Mouse (Mus musculus) left cerebral cortex, adult 11 months (tissue): ENCODE results near the gene Plvap.
"Not testable (repeated sequence)": the region's sequence is repeated elsewhere in the genome, so short reads cannot be mapped to it uniquely, and the experiment has no call there.

Source experiments
- DNase-seq: peaks from one replicate; pipeline ENCODE4 v3.0.0; 2022; ENCODE audit warnings: low spot score

The Plvap gene

DNA sequence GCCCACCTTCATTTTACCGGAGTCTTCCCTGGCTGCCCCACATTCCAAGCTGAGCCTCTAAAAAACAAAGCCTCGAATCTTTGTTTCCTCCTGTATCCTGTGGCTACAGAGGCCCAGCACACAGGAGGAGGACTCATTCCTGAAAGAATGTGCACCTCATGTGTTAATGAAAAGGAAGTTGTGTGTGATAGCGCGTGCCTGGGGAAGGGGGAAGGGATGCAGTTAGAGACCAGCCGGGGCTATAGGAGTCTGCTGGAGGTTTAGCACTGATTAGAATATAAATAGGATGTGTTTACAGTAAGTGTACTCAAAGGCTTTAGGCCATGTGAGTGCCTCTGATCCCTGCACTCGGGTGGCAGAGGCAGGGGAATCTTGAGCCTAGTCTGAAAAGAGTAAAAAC, 14.7 kb upstream of the Plvap start:
- no peak for DNase-seq

DNA sequence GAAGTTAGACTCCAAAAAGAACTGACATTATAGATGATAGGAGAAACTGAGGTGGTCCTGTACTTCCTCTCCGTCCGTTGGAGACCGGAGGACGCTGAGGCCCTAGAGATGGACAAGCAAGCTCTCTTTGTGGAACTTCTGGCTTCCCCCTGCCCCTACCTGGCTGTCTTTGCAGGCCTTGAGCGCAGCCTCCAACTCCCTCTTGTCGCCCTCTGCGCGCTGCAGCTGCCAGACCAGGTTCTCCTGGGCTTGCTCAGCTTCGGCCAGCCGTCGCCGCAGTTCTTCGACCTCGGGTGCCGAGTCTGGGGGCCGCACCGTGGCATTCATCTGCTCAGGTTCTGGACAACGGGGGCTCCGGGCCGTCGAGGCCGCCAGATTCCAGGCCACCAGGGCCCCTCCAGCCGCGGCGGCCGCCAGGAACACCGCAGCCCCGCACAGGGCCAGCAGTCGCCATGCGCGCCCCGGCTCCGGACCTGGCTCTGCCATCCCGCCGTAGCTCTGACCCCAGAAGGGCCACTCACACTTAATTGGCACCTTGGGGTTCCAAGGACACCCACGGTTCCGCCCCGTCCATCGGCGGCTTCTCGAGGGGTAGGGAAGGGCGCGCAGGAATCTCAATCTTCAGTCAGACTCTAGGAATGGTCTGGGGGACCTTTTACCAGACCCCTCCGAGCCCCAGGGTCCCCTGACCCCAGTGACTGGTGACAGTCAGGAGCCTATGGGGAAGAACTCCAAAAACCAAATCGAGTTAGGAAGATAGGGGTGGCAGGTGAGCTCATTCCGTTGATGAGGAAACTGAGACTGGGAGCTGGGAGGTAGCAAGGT, 13.9 kb upstream of the Plvap start, which contains the start of gene Ccdc194:
Gene Ccdc194 (minus strand): TSS at position 486 of the 825 bp plus-strand sequence.
- DNase-seq, result no peak

DNA sequence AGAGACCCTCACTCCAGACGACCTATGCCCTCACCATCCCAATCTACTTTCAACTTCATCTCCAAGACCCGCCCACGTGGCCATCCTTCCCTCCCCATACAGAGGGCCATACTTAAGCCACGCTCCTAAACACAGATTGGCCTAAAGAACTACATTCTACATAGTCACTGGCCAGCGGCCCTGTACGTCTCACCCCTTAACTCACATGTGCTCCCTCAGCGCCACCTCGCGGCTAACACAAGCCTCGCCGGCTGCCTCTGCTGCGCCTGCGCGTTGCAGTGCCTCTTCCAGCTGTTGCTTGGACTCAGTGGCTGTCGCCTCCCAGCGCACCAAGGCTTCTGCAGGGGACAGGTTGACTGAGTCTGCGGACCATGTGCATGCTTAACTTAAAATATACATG, 10.1 kb upstream of the Plvap start:
- peak; percentile 86 for DNase-seq

DNA sequence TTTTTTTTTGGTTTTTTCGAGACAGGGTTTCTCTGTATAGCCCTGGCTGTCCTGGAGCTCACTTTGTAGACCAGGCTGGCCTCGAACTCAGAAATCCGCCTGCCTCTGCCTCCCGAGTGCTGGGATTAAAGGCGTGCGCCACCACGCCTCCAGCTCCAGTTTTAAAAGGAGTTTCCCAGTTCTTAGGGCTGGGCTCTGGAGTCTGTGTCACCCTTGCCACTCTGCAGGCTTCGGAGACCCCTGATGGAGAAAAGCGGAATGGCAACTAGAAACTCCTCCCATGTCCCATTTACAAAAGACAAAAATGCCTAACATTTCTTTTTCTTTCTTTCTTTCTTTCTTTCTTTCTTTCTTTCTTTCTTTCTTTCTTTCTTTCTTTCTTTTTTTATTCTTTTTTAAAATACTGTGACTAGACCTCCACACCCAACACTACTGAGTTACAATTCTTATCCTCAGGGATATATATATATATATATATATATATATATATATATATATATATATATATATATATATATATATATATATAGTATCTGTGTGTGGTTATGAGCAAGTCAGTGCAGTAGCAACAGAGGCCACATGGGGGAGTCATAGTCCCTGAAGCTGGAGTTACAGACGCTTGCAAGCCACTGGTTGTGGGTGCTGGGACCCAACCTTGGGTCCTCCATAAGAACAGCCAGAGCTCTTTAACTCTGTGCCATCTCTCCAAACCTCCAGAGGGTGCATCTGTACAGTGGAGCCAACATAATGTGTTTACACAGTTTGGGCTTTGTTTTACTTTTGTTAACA, 7.7 kb upstream of the Plvap start:
- not testable (repeated sequence) for DNase-seq

DNA sequence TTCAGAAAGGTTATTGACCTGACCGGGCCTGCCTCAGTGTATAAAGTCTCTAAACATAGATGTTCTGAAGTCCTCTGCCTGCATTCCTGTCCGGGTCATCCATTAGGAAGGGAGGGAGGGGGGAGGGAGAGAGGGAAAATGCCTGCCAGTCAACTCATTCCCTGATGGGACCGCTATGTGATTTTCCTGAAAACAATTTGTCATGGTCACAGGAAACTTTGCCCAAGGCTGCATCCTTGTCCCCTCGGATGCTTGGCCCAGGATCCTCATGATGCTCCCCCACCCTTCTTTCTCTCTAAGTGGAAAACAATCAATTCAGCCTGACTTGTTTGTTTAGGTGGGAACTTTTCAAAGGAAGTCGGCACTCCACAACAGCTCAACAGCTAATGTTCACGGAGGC, 5.2 kb upstream of the Plvap start:
- DNase-seq, result no peak

DNA sequence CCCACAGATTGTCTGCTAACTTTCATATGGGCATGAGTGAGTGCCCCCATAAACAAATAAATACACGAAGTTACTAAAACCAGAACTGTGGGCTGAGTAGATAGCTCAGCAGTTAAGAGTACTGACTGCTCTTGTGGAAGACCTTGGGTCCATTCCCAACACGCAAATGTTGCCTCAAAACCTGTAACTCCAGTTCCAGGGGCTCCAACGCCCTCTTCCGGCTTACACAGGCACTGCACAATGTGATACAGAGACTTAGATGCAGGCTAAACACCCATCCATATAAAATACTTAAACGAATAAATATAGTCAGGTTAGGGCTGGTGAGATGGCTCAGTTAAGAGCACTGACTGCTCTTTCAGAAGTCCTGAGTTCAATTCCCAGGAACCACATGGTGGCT, 3.5 kb upstream of the Plvap start:
- DNase-seq, result no peak

DNA sequence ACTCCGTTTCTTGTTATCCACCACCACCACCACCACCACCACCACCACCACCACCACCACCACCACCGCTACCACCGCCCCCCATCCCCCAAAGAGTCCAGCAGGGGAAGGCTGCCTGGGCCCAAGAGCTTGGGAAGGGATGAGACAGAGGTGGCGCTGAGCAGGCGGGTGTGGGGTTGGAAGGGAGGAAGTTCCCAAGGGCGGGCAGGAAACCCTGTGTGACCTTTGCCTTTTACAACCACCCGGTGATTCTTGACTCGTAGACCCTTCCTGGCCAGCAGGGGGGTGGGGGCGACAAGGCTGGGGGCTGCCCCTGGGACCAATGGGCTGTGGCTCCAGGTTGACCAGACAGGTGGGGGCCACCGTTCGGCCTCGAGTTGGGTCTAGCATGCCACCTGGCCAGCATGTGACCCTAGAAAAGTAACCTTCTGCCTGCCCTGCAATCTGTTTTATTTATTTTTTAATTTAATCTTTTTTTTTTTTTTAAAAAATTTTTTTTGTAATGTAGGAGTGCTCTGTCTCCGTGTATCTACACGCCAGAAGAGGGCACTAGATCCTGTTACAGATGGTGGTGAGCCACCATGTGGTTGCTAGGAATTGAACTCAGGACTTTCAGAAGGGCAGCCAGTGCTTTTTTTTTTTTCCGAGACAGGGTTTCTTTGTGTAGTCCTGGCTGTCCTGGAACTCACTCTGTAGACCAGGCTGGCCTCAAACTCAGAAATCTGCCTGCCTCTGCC, 1.6 kb upstream of the Plvap start:
- DNase-seq, result no peak

DNA sequence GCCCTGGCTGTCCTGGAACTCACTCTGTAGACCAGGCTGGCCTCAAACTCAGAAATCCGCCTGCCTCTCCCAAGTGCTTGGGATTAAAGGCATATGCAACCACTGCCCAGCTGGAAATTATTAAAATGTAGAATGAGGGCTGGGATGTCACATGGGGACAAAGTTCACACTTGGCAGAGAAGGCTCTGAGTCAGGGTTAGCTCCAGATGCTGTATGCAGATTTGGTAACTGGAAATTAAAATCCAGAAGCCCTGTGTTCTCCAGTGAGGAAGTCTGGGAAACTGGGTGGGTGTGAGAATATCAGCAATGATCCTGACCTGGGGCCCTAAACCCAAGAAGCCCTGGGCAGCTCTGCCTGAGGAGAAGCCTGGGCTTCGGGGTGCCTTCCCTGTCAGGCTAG, 2.2 kb downstream of the Plvap start:
- DNase-seq, result no peak

DNA sequence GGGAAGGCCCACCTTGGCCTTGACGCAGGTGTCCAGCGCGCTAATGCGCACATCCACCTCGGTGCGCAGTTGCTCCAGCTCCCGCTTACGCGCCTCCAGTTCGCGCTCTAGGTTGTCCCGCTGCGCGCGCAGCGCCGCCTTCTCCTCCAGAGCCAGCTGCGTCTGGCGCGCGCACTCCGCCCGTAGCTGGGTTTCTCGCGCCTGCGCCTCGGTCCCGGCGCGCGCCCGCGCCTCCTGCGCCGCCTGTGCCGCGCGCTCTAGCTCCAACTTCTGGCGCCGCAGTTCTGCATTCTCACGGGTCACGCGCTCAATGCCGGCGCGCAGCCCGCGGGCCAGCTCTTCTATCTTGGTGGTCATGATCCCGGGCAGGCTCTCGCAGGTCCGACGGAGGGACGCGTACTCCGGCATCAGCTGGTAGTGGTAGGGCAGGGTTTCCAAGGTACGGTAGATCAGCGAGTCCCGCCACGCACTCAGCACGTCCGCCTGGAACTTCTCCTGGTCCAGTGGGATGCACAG, 3.9 kb downstream of the Plvap start:
- DNase-seq, result peak; percentile 72

DNA sequence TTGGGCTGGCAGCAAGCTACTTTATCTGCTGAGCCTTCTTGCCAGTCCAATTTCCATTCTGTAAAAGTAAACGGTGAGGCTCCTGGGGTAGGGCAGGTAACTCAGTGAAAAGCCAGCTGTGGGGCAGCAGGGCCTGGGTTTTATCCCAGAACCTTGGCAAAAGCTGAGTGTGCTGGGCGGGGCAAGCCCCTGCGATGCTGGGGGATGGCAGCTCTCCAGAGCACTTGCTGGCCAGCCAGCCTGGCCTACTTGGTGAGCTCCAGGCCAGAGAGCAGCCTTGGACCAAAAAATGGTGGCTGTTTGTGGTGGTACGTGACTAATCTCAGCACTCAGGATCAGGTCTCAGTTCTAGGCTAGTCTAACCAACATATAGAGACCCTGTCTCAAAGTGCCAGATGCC, 5.6 kb downstream of the Plvap start:
- DNase-seq, result no peak

DNA sequence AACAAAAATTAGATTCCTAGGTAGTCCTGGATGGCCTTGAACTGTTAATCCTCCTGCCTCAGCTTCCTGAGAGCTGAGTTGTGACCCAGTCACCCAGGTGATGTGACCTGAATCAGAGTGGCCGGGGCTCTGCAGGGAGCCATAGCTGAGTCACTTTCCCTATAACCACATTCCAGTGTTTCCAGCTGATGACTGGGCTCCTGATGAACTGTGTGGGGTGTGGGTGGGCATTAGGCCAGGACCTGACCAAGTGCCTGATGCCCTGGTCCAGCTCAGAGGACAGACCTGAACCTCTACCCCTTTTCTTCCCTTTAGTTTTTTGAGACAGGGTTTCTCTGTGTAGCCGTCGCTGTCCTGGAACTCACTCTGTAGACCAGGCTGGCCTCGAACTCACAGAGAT, 6.2 kb downstream of the Plvap start:
- no peak for DNase-seq

DNA sequence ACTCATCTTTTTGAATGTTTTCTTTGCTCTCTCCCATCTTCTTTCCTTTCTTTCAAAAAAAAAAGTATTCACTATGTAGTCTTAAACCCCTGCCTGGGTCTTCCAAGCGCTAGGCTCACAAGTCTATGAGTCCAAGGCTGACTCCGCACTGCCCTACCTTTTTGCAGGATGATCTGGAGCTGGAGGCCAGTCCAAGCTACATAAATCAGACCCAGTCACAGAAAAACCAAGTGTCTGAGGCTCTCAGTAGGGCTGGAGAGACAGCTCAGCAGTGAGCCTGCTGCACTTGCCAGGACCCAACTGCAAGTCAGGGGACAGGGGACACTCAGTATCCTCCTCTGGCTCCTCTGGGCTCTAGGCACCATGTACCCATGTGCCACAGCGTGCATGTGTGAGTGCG, 7.2 kb downstream of the Plvap start:
- no peak for DNase-seq

DNA sequence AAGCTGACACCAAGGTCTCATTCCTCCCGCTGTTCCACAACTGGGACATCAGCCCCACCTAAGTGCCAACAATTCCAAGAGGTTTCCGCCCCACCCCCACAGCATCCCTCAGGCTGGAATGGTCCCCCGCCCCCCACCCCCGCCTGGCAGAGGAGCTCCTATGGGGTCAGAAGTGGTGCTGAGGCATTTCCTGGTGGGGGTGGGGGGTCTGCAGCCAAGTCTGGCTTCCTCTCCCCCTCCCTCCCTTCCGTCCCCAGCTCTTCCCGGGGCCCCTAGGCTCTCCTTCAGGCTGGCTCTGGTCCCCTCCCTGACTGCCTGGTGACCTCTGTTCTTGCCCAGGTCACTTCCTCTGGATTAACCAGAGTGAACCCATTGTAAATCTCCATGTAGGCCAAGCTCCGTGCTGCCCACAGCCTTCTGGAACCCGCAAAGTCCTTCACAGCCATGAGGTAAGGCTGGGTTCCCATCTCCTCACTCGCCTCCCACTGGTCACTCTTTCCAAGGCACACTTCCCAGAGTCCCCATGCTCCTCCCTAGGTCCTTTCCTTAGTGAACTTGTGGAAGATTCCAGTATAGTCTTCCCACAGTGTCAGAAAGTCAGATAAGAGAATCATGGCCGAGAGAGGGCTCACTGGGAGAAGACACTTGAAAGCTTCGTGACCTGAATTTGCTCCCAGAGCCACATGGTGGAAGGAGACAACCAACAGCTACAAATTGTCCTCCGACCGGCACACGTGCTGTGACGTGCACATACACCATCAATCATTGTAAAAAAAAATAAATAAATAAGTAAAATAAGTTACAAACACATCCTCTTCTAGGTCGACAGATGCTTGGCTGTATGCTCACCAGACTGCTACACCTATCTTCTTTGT, 12.5 kb downstream of the Plvap start:
- no peak for DNase-seq

DNA sequence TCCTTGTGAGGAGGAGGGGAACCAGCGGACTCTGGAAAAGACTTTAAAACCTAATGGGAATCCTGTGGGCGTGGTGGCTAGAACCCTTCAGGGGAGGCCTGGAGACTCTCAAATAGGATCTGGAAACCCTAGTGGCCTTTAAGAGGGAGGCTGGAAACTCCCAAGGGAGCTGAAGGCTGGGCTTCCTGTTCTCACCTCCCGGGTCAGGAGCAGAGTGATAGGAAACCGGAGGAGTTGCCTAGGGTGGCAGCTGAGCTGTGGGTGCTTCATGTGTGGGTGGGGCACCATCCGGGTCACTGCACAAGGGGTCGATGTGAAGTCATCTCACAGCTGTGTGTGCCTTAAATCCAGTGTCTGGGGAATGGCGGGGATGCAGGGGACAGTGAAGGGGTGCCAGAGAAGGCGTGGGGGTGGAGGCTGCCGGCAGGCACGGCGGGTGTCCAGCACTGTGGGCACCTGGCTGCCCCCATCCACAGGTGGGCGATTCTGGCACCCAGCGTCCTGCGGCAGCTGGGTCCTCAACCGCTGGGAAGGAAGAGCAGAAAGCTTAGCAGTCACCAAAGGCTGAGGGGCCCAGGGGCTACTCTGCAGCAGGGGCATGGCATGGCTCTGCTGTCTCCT, 13.6 kb downstream of the Plvap start:
- DNase-seq, result no peak

DNA sequence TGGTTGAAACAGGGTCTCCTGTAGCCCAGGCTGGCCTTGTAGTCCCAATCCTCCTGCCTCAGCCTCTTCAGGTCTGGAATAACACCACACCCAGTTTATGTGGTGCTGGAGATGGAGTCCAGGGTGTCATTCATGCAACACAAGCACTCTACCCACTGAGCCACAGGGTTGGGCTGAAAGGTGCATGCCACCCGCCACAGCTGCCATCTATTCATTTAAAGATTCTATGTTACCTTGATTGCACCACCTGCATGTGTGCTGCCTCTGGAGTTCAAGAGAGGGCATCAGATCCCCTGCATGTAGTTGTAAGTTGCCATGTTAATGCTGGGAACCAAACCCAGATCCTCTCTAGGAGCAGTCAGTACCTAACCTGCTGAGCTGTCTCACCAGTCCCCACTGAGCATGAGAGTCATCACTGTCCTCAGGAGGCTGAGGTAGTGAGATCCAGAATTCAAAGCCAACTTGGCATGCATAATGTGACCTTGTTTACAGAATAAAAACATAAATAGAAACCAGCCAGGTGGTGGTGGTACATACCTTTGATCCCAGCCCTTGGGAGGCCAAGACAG, 14.4 kb downstream of the Plvap start:
- no peak for DNase-seq

DNA sequence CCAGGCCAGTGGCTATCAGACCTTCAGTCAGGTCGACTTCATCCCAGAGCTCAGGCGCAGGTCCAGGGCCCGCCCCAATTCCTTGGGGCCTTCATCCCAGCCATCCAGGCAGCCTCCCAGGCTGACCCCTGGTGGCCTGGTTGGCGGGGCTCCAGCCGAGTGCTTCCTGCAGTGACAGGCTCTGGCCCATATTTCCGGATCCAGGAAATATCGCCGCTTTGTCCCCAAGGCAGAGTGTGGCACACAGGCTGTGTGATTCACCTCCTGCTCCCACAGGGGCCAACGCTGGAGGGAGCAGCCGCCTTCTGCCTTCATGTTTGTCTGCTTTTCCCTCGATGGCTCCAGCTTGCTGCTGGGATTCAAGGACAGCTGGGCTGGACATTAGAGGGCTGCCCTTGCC, 15.1 kb downstream of the Plvap start:
- DNase-seq, result no peak

DNA sequence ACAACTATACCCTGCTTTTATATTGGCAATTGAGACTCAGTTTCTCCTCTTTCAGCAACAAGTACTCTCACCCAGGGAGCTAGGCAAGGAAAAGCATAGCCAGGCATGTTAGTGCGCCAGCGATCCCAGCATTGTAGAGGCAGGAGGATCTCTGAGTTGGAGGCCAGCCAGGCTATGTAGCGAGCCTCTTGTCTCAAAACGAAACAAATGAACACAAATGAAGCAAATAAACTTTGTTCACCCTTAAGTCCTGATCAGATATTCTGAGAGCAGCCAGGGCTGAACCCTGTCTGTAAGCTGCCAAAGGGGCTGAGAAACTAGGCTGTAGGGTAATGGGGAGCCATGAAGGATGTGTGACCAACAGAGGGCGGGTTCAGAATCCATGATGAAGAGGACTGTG, 15.7 kb downstream of the Plvap start:
- DNase-seq, result no peak

DNA sequence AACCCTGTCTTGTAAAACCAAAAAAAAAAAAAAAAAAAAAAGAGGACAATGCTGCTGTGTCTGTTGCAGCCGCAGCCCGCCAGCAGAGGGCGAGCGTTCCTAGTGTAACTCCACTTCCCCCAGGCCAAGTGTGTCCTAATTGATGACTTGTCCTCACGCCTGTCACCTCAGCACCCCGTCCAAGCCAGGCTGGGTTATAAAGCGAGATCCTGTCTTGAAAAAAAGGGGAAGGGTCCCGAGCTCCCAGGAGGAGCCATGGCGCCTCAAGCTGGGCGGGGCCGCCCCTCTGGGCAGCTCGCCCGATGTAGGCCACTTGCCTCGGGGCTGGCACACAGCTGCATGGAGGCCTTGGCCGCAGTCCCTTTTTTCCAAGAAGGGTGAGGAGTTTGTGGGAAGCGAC, 16.5 kb downstream of the Plvap start:
- DNase-seq, result peak; percentile 68

DNA sequence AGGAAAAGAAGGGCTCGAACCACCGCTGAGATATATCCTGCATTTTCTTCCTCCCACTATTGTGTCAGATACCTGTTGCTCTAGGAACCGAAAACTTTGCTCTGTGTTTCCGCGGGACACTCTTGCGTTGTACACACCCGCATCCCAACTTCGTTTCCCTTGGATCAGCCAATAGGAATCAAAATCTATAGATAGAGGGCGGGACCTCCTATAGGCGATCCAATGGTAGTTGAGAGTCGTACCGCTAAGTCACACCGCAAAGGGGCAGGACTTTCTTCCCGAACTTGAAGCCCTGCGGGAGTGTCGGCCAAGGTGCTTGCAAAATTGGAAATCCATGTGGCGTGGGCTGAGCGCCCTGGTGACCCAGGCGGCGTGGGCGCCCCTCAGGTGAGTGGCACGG, 23.1 kb downstream of the Plvap start:
- DNase-seq, result peak; percentile 88

DNA sequence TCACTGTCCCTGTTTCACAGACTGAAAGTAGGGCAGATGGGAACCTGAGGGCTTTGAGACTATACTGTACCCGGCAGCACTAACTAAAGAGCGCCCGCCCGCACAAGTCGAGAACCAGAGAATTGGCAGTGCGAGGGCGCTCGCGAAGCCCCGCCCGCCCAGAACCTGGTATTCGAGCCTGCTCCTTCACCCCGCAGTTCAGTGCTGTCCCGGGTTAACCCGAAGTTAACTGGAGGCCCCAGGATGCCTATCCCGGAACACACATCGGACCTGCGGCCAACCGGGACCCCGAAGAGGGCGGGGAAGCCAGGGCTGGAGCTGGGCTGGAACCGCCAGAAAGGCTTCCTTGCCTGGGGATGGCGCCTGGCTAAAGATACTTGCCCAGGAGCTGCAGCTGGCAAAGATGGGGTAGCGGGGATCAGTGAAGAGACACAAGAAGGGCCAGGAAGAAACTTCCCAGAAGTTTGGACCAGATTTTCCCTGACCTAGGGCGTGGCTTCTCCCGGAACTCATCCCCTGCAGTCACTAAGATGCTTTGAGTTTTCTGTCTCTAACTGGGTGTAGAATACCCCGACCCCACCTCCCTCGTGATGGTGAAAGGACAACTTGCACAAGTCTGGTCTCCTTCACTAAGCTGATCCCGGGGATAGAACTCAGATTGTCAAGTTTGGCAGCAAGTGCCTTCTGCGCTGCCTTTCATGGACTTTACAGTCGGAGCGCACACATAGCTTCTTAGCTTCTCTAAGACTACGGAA, 23.7 kb downstream of the Plvap start, which contains the start of gene Gtpbp3:
Gene Gtpbp3 (plus strand): TSS at position 413 of the 755 bp plus-strand sequence.
- peak; percentile 61 for DNase-seq
